Mouse (Mus musculus) hindbrain, embryonic 13.5 days (tissue): Measurements from ENCODE around the gene Cyren. TPM values are rescaled to one million over a fixed set of nuclear protein-coding genes. Genes with fewer than 3 reads are reported as not detected.

ENCODE experiments used
- ATAC-seq: fragments of 200-750 bp; cut with Nextera tagmentation; 2 replicates; pipeline ENCODE4 v1.8.0; 2017; ENCODE audit warnings: moderate TSS enrichment; ENCODE audit not compliant: low FRiP score
- H3K27ac ChIP-seq: fragments of 300-500 bp; sonication (generic); 2 replicates; pipeline ENCODE4 v1.5.1; 2015; ENCODE audit warnings: inconsistent platforms, mild to moderate bottlenecking, moderate library complexity
- H3K27me3 ChIP-seq: fragments of 300-500 bp; sonication (generic); 2 replicates; pipeline ENCODE4 v1.6.1; 2015; ENCODE audit warnings: mild to moderate bottlenecking, inconsistent platforms
- H3K36me3 ChIP-seq: fragments of 300-500 bp; sonication (generic); 2 replicates; pipeline ENCODE4 v1.6.1; 2015; ENCODE audit warnings: mild to moderate bottlenecking, inconsistent platforms
- H3K4me1 ChIP-seq: fragments of 300-500 bp; sonication (generic); replicated peaks from 2 replicates; pipeline ENCODE4 v1.6.1; 2015; ENCODE audit warnings: inconsistent platforms
- H3K4me2 ChIP-seq: fragments of 300-500 bp; sonication (generic); 2 replicates; pipeline ENCODE4 v1.6.1; 2015; ENCODE audit warnings: inconsistent platforms, mild to moderate bottlenecking, moderate library complexity
- H3K4me3 ChIP-seq: fragments of 300-500 bp; sonication (generic); 2 replicates; pipeline ENCODE4 v1.5.1; 2015; ENCODE audit warnings: mild to moderate bottlenecking, inconsistent platforms
- H3K9ac ChIP-seq: fragments of 300-500 bp; sonication (generic); 2 replicates; pipeline ENCODE4 v1.6.1; 2015; ENCODE audit warnings: mild to moderate bottlenecking, inconsistent platforms
- H3K9me3 ChIP-seq: fragments of 300-500 bp; sonication (generic); 2 replicates; pipeline ENCODE4 v1.6.1; 2016; ENCODE audit warnings: inconsistent platforms
- WGBS: fragments of 180-500 bp; shearing (Covaris S2); methylation state at CpG from one replicate; pipeline ENCODE4 v1.1.7; 2015; 5-methylcytosine and 5-hydroxymethylcytosine counted together
- polyA plus RNA-seq: library from polyadenylated mRNA; unstranded; fragments of >200 nt; fragmentation: Nextera tagmentation; extraction: Ambion mirVana; gene quantifications from 2 replicates; pipeline ENCODE4 v1.2.1, GENCODE M21; 2015

Gene Cyren
- polyA plus RNA-seq, 1 experiment from 2014 or later: 10.1 TPM

DNA sequence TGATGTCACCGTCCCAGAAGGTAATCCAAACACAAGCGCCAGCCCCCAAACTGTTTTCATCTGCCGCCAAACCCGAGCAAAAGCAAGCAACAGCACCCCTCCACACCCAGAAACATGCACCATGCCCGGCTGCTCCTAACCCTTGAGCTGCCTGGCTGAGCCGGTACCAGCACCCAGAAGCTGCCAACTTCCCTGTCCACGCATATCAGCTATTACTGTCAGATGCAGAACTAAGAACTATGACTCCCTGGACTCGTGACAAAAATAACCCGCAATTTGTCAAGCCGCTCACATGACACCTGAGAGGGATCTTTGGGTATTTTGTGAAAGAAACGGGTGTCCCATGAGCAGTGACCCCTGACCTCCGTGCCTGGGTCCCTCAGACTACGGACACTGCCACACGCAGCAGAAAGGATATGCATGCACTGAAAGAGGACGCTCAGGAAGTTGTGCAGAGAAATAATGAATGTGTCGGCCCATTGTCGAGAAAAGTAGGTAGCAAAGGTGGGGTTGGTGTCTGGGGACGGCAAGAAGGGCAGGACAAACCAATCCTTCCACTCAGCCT is 29.9 kb upstream of the Cyren start:
- H3K4me2 ChIP-seq: no peak overlapping the region
- WGBS: 91% methylated on average over 18 of the region's 18 CpGs
- no peak overlapping the region for H3K9ac ChIP-seq
- no peaks in the 10 kb centered on the region for H3K9me3 ChIP-seq
- peaks cover 54% of the 10 kb centered on the region for H3K36me3 ChIP-seq
- peaks cover 19% of the 10 kb centered on the region for H3K4me1 ChIP-seq
- no peak overlapping the region for H3K4me3 ChIP-seq
- H3K27me3 ChIP-seq: no peaks in the 10 kb centered on the region
- ATAC-seq: no peak
- H3K27ac ChIP-seq: no peak overlapping the region

- no peak overlapping the region for H3K4me3 ChIP-seq
- H3K4me1 ChIP-seq: peaks cover 19% of the 10 kb centered on the region
- H3K9me3 ChIP-seq: no peaks in the 10 kb centered on the region
- no peak overlapping the region for H3K27ac ChIP-seq
- no peak overlapping the region for H3K9ac ChIP-seq
- ATAC-seq: no peak
- H3K27me3 ChIP-seq: no peaks in the 10 kb centered on the region
- peaks cover 58% of the 10 kb centered on the region for H3K36me3 ChIP-seq
- no peak overlapping the region for H3K4me2 ChIP-seq
- WGBS: 60% methylated on average over 2 of the region's 2 CpGs
These were observed 29.3 kb upstream of the Cyren start for GRCm38 (mm10) chr6:34907121-34907614.

GRCm38 (mm10) chr6:34906661-34907060 is 28.8 kb upstream of the Cyren start:
- no peak for ATAC-seq

DNA sequence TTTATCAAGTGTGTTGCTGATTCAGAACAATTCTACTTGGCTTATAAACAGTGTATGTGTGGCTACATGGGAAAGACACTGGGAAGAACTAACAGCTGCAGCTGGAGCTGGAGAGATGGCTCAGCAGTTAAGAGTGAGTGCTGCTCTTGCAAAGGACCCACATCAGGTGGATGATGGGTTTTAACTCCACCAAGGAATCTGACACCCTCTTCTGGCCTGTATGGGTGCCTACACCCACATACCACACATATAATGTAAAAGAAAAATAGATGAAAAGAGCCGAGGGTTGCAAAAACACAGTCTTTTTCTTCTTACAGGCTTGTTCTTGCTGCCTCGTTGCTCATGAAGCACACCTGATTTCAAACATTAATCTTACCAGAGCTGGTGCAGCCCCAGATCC is 28.3 kb upstream of the Cyren start:
- 89% methylated on average over 2 of the region's 2 CpGs for WGBS
- ATAC-seq: no peak
- Histone ChIP-seq H3K27ac (no peak overlapping the region), H3K4me1 (peaks cover 19% of the 10 kb centered on the region), H3K4me3 (no peak overlapping the region), H3K36me3 (peaks cover 68% of the 10 kb centered on the region), H3K4me2 (no peak overlapping the region), H3K27me3 (no peaks in the 10 kb centered on the region), H3K9ac (no peak overlapping the region), H3K9me3 (no peaks in the 10 kb centered on the region)

More at GRCm38 (mm10) chr6:34906661-34907060, 28.8 kb upstream of the Cyren start:
- peaks cover 19% of the 10 kb centered on the region for H3K4me1 ChIP-seq
- 95% methylated on average over 4 of the region's 4 CpGs for WGBS
- no peak overlapping the region for H3K4me3 ChIP-seq
- H3K9ac ChIP-seq: no peak overlapping the region
- H3K4me2 ChIP-seq: no peak overlapping the region
- no peak overlapping the region for H3K27ac ChIP-seq
- peaks cover 62% of the 10 kb centered on the region for H3K36me3 ChIP-seq
- no peaks in the 10 kb centered on the region for H3K27me3 ChIP-seq
- no peaks in the 10 kb centered on the region for H3K9me3 ChIP-seq

- 91% methylated on average over 6 of the region's 6 CpGs for whole genome bisulfite sequencing
- Histone ChIP-seq H3K9ac (no peak overlapping the region; the same call in 1 of the 2 replicates), H3K27ac (no peak overlapping the region), H3K36me3 (peaks cover 84% of the 10 kb centered on the region), H3K4me1 (peaks cover 11% of the 10 kb centered on the region), H3K4me3 (no peak overlapping the region), H3K9me3 (no peaks in the 10 kb centered on the region), H3K4me2 (no peak overlapping the region), H3K27me3 (no peaks in the 10 kb centered on the region)
- no peak for ATAC-seq
These were observed 26.5 kb upstream of the Cyren start for GRCm38 (mm10) chr6:34904361-34904760.

- Histone ChIP-seq H3K9ac (no peak overlapping the region), H3K27ac (no peak overlapping the region), H3K9me3 (no peaks in the 10 kb centered on the region), H3K36me3 (peaks cover 88% of the 10 kb centered on the region), H3K27me3 (no peaks in the 10 kb centered on the region), H3K4me2 (no peak overlapping the region), H3K4me1 (peaks cover 6% of the 10 kb centered on the region), H3K4me3 (no peak overlapping the region)
- 93% methylated on average over 10 of the region's 10 CpGs for WGBS
- no peak for ATAC-seq
These were observed 26.0 kb upstream of the Cyren start for GRCm38 (mm10) chr6:34903851-34904250.

DNA sequence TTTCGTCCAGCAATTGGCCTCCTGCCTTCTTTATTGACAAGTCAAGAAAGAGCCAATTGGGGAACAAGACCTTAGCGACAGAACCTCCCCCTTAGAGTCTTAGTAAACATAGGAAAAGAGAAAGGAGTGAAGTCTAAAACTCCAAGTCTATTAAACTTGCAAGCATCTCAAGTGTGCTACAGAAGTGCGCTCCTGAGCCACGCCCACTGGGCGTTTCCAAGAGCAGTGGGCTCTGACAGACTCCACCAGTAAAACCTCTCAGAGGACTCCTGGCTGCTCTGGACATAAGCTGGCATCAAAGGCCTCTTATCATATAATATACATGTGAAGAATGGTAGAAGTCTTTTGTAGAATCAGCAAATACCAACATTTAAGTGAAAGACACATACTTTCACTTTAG is 25.6 kb upstream of the Cyren start:
- 86% methylated on average over 5 of the region's 5 CpGs for WGBS
- H3K36me3 ChIP-seq: peaks cover 85% of the 10 kb centered on the region

GRCm38 (mm10) chr6:34902578-34902977 is 24.7 kb upstream of the Cyren start:
- no peak for ATAC-seq
- H3K9ac ChIP-seq: no peak overlapping the region
- no peaks in the 10 kb centered on the region for H3K27me3 ChIP-seq
- no peak overlapping the region for H3K27ac ChIP-seq
- H3K9me3 ChIP-seq: no peaks in the 10 kb centered on the region
- H3K4me1 ChIP-seq: 0 out of 2 replicates have a peak, but pooled peaks cover 2% of the 10 kb centered on the region
- no peak overlapping the region for H3K4me2 ChIP-seq
- H3K4me3 ChIP-seq: no peak overlapping the region
- H3K36me3 ChIP-seq: peaks cover 87% of the 10 kb centered on the region
- 89% methylated on average over 7 of the region's 7 CpGs for WGBS

More for the DNA sequence above, 25.6 kb upstream of the Cyren start:
- Histone ChIP-seq H3K4me3 (no peak overlapping the region), H3K9ac (no peak overlapping the region), H3K9me3 (no peaks in the 10 kb centered on the region), H3K4me1 (0 out of 2 replicates have a peak, but pooled peaks cover 2% of the 10 kb centered on the region), H3K27me3 (no peaks in the 10 kb centered on the region), H3K4me2 (no peak overlapping the region), H3K27ac (no peak overlapping the region)
- no peak for ATAC-seq

GRCm38 (mm10) chr6:34901911-34902444 is 24.1 kb upstream of the Cyren start:
- 59% methylated on average over 9 of the region's 9 CpGs for WGBS
- 0 out of 2 replicates have a peak, but pooled peaks cover 1% of the 10 kb centered on the region for H3K4me1 ChIP-seq
- H3K27me3 ChIP-seq: no peaks in the 10 kb centered on the region
- H3K27ac ChIP-seq: no peak overlapping the region
- no peak overlapping the region for H3K9ac ChIP-seq
- no peaks in the 10 kb centered on the region for H3K9me3 ChIP-seq
- no peak for ATAC-seq
- no peak overlapping the region for H3K4me2 ChIP-seq
- peaks cover 85% of the 10 kb centered on the region for H3K36me3 ChIP-seq
- H3K4me3 ChIP-seq: no peak overlapping the region

GRCm38 (mm10) chr6:34900990-34901389 is 23.1 kb upstream of the Cyren start:
- Histone ChIP-seq H3K9me3 (no peaks in the 10 kb centered on the region), H3K27ac (0 out of 2 replicates have a peak overlapping the region, but pooled peaks have one; percentile 12), H3K4me2 (no peak overlapping the region), H3K36me3 (peaks cover 80% of the 10 kb centered on the region), H3K4me3 (no peak overlapping the region), H3K4me1 (no peaks in the 10 kb centered on the region; the same call in 1 of the 2 replicates), H3K27me3 (no peaks in the 10 kb centered on the region), H3K9ac (peak overlapping the region; percentile 35; the same call in 1 of the 2 replicates)
- 78% methylated on average over 2 of the region's 2 CpGs for WGBS
- ATAC-seq: no peak

- no peaks in the 10 kb centered on the region for H3K9me3 ChIP-seq
These were observed 21.3 kb upstream of the Cyren start for GRCm38 (mm10) chr6:34899127-34899526.

GRCm38 (mm10) chr6:34896168-34896780 is 18.4 kb upstream of the Cyren start:
- H3K4me3 ChIP-seq: no peak overlapping the region
- H3K9ac ChIP-seq: no peak overlapping the region
- ATAC-seq: 0 out of 2 replicates have a peak, but pooled peaks have one; percentile 32
- H3K27ac ChIP-seq: no peak overlapping the region
- 52% methylated on average over 16 of the region's 16 CpGs for WGBS
- no peak overlapping the region for H3K4me2 ChIP-seq
- H3K9me3 ChIP-seq: no peaks in the 10 kb centered on the region
- H3K27me3 ChIP-seq: no peaks in the 10 kb centered on the region
- no peaks in the 10 kb centered on the region; the same call in 1 of the 2 replicates for H3K4me1 ChIP-seq
- H3K36me3 ChIP-seq: peaks cover 85% of the 10 kb centered on the region

More at GRCm38 (mm10) chr6:34899127-34899526, 21.3 kb upstream of the Cyren start:
- 100% methylated on average over 2 of the region's 2 CpGs for WGBS
- no peaks in the 10 kb centered on the region; the same call in 1 of the 2 replicates for H3K4me1 ChIP-seq
- peaks cover 82% of the 10 kb centered on the region for H3K36me3 ChIP-seq
- no peaks in the 10 kb centered on the region for H3K27me3 ChIP-seq
- ATAC-seq: no peak
- H3K4me2 ChIP-seq: no peak overlapping the region
- H3K4me3 ChIP-seq: no peak overlapping the region
- H3K27ac ChIP-seq: no peak overlapping the region
- no peak overlapping the region for H3K9ac ChIP-seq
